Mouse (Mus musculus) megakaryocyte-erythroid progenitor cell, adult 5-6 weeks (primary cell): Measurements from ENCODE around the gene Cd302. TPM values are rescaled to one million over a fixed set of nuclear protein-coding genes. Genes with fewer than 3 reads are reported as not detected.

Experiments used
- ATAC-seq: replicated peaks from 2 replicates; pipeline ENCODE4 v1.8.0; 2016; ENCODE audit warnings: mild to moderate bottlenecking, inconsistent platforms; ENCODE audit not compliant: severe bottlenecking, poor library complexity, low FRiP score, low TSS enrichment
- total RNA-seq, 2 experiments: library from RNA; stranded (forward) in 1 of 2; stranded (reverse) in 1 of 2; fragments of 200-1000, 215-1000 nt in 1 of 2; fragments of >200 nt in 1 of 2; fragmentation: Nextera tagmentation in 1 of 2; gene quantifications; 2 replicates each; pipeline ENCODE4 v1.2.3; 2014 to 2017

Cd302 gene
- total RNA-seq, 2 experiments from 2014 or later, result not detected

DNA sequence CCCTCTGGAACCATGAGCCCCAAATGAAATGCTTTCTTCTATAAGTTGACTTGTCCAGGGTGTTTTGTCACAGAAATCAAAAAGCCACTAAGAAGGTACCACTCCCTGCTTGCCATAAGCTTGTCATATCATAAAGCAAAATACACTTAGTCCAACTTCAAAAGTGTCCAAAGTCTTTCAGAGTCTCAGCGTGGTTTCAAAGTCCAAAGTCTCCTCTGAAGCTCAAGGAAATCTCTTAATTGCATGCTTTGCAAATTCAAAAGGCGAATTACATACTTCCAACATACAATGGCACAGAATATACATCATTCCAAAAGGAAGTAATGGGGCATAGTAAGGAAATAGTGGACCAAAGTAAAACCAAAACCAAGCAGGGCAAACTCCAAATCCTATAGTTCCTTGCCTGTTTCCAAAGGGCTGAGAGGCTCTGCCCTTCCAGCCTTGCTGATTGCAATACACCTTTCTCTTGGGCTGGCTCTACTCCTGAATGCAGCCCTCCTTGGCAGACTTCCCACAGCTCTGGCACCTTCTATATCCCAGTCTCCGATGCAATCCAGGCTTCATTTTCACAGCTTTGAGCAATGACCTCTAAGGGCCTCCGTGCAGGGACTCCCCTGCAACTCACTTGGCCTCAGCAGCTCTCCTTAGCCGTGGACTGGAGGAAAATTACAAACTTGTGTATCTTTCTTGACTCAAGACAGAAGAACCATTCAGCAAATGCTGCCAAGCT is 23.5 kb downstream of the Cd302 start:
- no peak for ATAC-seq

DNA sequence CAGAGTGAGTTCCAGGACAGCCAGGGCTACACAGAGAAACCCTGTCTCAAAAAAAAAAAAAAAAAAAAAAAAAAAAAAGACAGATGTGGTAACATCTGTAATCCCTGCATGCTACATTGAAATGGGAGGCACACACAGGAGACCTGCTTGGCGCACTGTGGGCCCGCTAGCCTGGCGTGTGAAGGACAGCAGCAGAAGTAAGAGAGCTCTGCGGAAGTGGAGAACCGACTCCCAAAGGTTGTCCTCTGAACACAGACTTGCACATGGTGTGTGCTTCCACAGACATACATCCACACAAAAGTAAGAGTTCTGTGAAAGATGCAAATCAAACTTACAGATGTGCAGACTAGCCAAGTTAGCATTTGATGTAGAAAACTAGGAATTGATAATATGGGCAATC is 25.1 kb downstream of the Cd302 start:
- ATAC-seq, result no peak

DNA sequence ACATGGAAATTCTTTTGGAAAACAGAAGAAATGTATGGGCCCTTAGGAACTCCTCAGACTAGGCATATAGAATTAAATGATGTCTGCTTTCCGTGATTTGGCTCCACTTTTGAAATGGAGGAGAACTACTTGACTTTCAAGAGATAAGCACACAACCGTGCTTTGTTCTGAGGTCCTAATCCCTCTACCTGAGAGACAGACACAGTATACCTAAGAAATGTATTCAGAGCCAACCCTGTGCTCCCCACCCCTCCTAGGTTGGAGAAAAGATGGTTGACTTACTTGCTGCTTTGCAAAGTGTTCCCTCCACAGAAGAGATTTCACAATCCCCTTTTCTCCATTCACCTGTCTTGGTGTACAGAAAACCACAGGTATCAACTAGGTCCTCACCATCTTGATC is 27.5 kb downstream of the Cd302 start:
- no peak for ATAC-seq

DNA sequence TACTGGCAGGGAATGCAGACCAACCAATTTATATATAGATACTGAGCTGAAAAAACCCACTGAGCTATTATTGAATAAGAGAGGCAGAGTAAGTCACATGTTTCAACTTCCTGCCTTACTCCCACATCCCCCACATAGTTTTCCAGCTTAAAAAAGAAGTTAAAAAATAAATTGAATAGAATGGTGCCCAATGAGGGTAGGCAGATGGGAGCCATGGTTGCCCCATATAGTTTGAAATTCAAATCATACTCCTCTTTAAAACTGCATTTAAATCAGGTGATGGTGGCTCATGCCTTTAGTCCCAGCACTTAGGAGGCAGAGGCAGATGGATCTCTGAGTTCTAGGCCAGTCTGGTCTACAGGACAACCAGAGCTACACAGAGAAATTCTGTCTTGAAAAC is 30.8 kb downstream of the Cd302 start:
- ATAC-seq, result no peak

DNA sequence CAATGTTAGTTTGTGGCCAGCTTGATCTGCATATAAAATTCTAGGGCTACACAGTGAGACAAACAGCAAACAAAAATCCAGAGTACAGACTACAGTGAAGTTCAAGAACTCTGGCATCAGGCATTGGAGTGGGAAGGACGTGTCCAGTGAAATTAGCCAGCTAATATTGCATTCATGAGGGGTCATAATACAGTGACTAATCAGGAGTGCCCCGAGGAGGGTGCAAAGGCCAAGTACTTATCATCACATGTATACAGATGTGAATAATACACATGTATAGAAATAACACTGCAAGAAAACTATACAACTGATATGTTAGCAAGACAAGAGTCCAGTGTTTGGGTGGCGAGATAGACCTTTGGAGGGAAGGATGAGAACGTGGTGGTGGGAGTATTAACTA is 31.5 kb downstream of the Cd302 start:
- no peak for ATAC-seq

DNA sequence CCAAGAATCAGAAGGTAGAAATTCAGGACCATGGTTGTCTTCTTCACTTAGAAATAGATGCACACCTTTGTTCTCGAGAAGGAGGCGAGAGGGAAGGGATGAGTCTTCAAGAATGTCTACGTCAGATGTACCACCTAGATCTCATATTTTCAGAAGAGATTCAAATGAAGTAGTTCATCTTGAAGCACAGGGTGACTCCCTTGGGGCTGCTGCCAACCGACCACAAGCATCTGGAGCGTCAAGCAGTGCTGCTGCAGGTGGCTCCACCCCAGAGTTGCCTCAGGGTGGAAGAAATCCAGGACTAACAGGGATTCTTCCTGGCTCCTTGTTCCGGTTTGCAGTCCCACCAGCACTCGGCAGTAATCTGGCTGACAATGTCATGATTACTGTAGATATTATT is 49.8 kb downstream of the Cd302 start:
- no peak for ATAC-seq

DNA sequence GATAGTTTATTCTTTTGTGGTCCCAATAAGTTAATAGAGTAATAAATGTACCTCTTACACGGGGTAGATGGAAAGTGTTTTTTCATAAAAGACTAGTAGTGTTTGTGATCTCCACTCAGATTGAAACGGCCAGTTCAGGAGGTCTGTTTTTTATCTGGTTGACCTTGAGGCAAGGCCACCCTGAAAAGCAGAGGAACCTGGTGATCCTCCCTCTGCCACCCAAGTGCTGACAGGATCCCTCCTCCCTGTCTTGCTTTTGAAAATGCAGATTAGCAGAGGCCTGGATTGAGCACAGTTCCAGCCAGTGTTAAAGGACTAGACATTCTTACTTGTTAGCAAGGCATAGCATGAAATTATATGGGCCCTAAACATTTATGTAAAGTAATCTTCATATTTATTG is 51.1 kb downstream of the Cd302 start:
- ATAC-seq, result no peak

DNA sequence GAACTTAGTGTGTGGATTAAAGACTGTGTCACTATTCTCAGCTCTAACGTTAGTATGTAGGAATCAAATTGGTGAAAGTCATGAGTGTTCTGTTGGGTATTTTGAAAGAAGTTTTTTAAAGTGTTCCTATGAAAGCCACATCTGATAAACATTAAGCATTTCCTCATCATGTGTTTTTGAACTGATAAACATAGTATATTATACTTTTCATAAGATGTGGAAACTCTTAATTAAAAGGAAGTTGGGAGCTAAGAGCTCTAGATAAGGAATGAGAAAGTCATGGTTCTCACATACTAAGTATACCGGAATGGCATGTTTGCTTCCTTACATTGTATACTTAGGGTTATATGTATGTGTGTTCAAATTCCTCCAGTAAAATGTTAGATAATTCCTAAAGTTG is 53.9 kb downstream of the Cd302 start:
- no peak for ATAC-seq

DNA sequence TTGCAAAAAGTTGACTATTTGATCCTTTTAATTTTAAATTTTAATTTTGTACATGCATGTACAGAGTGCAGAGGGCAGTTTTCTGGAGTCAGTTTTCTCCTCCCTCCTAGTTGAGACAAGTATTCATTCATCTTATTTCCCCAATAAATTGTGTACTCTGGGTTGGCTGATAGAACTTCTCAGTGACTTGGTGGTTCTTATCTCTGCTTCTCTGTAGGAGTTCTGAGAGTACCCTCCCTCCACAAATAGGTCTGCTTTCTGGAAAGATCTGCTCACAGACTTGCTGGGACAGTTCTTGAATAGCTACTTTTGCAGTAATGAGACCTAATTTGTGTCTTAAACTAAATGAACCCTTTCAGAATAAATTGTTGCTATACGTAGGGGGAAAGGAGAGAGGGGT is 55.8 kb downstream of the Cd302 start:
- ATAC-seq, result no peak; the same call in 1 of the 2 replicates

DNA sequence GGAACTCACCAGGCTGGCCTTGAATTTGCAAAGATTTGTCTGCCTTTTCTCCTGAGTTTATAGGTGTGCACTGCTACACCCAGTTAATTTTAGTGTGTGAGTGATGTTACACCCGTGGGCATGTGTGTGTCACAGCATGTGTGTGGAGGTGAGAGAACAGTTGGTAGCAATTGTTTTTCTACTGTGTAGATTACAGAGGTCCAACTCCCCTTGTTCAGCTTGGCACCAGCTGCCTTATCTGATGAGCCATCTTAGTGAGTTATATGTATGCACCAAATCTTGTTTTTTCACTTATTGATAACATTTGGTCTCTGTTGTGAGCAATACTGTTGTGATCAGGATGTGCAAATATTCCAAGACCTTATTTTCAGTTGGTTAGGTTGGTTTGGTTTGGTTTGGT is 60.8 kb downstream of the Cd302 start:
- ATAC-seq, result peak; percentile 67

DNA sequence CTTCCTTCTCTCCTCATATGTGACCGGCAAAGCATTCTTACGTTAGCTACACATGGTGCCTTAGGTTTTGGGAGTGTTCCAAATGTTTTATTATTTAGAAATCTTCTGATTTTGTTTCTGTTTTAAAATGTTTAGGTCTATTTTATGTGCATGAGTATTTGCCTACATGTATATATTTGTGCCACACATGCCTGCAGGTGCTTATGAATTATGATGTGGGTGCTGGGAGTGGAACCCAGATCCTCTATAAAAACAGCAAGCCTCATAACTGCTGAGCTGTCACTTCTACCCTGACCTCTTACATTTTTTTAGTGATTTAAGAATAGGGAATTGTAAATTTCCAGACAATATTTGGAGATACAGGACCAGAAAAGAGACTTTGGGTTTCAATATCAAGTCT is 62.3 kb downstream of the Cd302 start:
- ATAC-seq, result no peak

DNA sequence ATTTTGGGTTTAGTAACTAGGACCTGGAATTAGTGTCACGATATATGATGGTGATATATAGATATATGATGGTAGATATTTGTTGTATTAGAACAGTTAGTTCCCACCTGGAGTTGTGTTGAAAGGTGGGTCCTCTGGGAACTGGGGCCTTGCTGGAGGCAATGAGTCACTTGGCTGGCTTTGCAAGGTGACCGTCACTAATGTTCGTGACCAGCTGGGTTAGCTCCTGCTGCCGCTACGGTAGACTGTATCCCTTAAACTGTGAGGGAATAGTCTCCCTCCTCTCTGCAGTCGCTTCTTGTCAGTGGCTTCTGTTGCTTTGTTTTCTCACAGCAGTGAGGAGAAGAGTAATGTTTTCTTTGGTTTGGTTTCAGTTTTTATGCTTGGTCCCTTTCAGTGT is 63.1 kb downstream of the Cd302 start:
- ATAC-seq, result no peak

DNA sequence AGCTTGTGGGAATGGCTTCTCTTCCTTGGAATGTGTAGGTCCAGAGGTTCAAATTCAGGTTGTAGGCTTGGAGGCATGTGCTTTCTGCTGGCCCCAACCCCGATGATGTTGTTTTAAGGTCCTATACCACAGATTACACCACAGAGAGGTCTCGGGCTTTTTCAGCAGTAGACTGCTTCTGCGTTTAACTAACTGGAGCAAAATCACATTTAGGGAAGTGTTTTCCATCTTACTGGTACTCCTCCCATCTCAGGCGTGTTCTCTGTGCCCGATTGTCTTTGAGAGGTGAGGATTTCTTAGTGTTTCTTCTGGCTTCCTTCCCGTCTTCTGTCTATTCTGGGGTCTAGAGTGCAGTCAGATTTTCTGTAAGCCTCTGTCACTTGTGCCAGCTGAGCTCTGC is 66.7 kb downstream of the Cd302 start:
- no peak for ATAC-seq

DNA sequence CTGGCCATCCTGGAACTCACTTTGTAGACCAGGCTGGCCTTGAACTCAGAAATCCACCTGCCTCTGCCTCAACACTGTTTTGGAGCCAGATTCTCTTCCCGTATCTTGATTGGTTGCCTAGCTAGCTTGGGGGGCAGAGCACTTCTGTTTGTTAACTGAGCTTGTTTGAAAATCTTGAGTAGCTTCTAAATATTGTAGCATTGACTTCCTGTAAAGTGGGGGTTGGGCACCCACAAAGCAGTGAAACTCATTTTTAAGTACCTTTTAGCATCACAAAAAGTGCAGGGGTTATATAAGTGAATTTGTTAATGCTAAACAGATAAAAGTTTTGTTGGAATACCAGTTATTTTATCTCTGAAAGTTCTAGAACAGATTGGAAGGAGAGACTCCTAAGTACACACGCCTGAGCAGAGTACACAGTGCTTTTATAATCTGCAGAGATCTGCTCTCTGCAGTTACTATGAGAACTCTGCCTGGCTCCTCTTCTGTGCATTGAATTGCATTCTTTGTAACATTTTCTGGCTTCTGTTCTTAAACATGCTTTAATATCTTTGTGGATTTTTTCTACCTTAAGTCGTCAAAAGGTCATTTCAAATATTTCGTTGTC is 67.6 kb downstream of the Cd302 start:
- no peak for ATAC-seq

DNA sequence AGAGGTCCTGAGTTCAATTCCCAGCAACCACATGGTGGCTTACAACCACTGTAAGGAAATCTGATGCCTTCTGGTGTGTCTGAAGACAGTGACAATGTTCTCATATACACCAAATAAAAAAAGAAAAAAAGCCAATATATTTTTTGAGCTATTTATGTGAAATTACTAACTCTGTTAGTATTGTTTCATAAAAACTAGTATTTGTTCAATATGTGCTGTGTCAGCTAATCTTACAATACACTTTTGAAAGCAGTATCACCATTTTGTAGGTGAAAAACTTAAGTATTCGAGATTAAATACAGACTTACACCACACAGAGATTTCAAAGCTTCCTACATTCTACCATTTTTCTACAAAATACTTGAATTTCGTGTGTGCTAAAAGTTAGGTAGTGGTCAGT is 69.6 kb downstream of the Cd302 start:
- ATAC-seq, result no peak

DNA sequence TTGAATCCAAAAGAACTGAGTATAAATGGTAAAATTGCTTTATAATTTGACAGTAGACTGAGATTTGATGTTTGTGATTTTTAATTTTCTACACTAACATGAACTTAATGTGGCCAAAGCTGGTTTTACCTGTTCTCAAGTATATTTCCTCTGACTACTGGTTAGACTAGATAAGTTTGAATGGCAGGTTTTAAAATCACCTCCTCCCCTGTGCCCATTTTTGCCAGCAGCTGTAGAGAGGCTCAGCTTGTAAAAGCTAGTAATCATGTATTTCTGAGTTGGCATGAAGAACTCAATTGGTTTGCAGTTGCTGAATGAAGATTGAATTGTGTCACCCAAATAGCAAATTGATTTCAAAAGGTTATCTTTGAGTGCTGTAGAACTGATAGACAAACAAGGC is 71.8 kb downstream of the Cd302 start:
- no peak for ATAC-seq

DNA sequence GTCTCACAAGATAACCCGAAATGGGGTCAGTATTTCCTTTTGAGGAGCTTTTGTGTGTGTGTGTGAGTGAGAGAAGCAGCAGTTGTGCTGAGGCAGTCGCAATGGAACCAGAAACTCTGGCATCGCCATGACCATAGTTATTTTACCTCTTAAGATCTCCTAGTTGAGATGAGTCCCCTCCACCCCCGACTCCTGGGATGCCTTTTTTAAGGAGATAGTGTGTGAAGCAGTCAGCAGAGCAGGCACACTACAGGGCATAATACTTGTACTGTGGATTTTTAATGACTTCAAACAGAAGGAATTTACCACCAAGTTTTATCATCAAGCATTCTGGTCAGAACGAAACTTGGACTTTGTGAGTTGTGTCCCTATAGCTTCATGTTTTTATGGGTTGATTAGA is 73.5 kb downstream of the Cd302 start:
- no peak for ATAC-seq

DNA sequence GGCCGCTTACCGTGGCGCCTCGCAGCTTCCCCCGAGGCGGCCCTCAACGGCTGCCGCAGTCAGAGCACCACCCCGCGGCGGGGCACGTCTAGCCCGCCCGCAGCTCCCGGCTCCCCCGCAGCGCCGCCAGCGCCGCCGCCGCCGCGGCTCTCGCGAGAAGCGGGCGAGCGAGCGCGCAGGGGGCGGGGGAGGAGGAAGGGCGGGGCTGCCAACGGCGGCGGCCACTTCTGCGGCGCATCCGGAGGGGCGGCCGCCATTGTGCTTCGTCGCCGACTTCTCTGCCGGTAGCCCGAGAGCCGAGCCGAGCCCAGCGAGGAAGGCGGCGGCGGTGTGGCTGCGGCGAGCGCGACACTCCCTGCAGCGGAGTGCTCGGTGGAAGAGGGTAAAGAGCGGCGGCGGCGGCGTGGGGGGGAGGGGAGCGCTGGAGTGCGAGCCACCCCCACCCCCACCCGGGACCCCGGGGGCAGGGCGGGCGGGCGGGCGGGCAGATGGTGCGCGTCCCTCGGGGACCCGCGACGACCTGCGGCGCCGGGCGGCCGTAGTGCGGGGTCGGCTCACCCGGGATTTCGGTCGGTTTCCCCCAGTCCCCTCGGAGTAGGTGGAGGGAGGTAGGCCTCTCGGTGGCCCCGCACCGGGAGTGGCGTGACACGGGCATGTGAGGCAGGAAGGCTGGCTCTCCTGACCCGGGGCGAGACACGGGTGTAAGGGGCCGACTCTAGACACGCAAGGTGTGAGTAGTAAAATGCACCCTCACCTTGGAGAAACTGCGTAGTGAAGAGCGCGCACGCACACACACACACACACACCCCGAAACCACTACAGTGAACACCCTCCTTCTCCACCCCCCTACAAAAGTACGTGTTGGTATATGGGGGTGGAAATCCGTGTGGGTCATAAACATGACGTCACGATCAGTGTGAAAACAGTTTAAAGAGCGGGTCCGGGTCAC is 74.3 kb downstream of the Cd302 start, which contains the start of the genes Baz2b and March7:
Gene Baz2b, minus strand, starts transcription at position 137 of the 949 bp plus-strand sequence.
Gene March7, plus strand, starts transcription at position 185 of the 949 bp plus-strand sequence.
- ATAC-seq, result peak; percentile 66

DNA sequence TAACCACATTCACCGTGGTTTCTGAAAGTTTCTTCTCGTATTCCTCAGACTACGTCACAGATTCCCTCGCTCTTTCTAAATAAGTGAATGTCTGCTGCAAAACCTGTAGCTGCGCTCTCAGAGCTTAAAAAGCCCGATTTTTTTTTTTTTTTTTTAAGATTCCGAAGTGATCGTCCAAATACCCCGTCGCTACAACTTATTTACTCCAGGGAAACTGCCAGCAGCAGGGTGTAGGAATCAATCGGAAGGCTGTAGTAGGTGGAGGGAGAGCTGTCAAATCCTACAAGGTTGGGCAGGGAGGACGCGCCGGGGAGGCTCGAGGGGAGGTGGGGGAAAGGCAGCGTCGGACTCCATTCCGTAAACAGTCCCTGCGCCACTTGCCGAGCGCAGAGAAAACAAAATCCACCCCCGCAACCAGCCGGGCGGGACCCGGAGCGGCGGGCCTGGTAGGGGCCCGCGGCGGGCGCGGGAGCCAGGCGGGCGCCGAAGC is 75.1 kb downstream of the Cd302 start:
- ATAC-seq, result no peak

DNA sequence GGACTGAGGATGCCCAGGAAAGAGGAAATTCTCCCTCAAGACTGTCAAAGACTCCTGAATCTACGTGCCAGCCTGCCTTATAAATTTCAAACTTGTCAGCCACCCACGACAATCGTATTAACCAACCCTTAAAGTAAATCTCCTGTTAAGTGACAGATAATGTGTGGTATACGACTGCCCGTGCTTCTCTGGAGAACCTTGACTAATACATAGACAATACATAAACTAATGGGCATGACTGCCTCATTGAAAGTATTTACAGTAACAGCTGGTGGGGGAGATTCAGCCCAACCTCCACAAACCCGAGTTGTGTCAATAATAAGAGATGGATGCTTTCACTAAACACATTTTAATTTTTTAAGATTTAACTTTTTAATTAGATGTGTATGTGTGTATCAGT is 78.5 kb downstream of the Cd302 start:
- ATAC-seq, result no peak
